Mouse (Mus musculus) spleen, adult 2 months (tissue): Measurements from ENCODE around the gene Ddx4. TPM values are rescaled to one million over a fixed set of nuclear protein-coding genes. Genes with fewer than 3 reads are reported as not detected.

Source experiments
- DNase-seq, 2 experiments: peaks; one replicate each; pipeline versions ENCODE4 v3.0.0 to v3.0.0-alpha.2; 2012 to 2021; ENCODE audit warnings: low spot score in 2 of 2, low read depth in 1 of 2
- H3K27ac ChIP-seq: fragments of 200-500 bp; 2 replicates; pipeline ENCODE4 v1.5.1; 2012; ENCODE audit warnings: low read length, inconsistent platforms; ENCODE audit not compliant: insufficient read depth
- H3K27me3 ChIP-seq: fragments of 200-500 bp; 2 replicates; pipeline ENCODE4 v1.6.1; 2012; ENCODE audit warnings: mild to moderate bottlenecking, moderate library complexity, low read length, inconsistent platforms; ENCODE audit not compliant: control insufficient read depth, insufficient read depth
- H3K36me3 ChIP-seq: fragments of 200-500 bp; 2 replicates; pipeline ENCODE4 v1.6.1; 2012; ENCODE audit warnings: mild to moderate bottlenecking, low read length, inconsistent platforms; ENCODE audit not compliant: control insufficient read depth, insufficient read depth
- H3K4me1 ChIP-seq: fragments of 200-500 bp; 2 replicates; pipeline ENCODE4 v1.6.1; 2011; ENCODE audit warnings: inconsistent platforms; ENCODE audit not compliant: control insufficient read depth, insufficient read depth, insufficient read length
- H3K4me3 ChIP-seq: fragments of 200-500 bp; 2 replicates; pipeline ENCODE4 v1.5.1; 2011; ENCODE audit warnings: mild to moderate bottlenecking, inconsistent platforms; ENCODE audit not compliant: insufficient read depth, insufficient read length; ENCODE audit errors: extremely low read depth
- CTCF ChIP-seq: fragments of 200-500 bp; IDR thresholded peaks from 2 replicates; pipeline ENCODE4 v1.5.1; 2011; ENCODE audit warnings: mild to moderate bottlenecking, inconsistent platforms; ENCODE audit not compliant: insufficient read depth, insufficient read length, insufficient replicate concordance; ENCODE audit errors: extremely low read depth
- POLR2A ChIP-seq: fragments of 200-500 bp; IDR thresholded peaks from 2 replicates; pipeline ENCODE4 v1.6.1; 2011; ENCODE audit warnings: low read depth, low read length, inconsistent platforms
- WGBS: fragments of 180-500 bp; shearing (Covaris S2); methylation state at CpG from one replicate; pipeline ENCODE4 v1.1.7; 2018; 5-methylcytosine and 5-hydroxymethylcytosine counted together
- polyA plus RNA-seq: library from polyadenylated mRNA; depleted of rRNA; stranded (reverse); fragments of >200 nt; gene quantifications from 2 replicates; pipeline ENCODE4 v1.2.3, GENCODE M21; 2012; rRNA removed

Ddx4 gene
- polyA plus RNA-seq: 0.06 TPM in 1 of 2 replicates, not detected in the other

DNA sequence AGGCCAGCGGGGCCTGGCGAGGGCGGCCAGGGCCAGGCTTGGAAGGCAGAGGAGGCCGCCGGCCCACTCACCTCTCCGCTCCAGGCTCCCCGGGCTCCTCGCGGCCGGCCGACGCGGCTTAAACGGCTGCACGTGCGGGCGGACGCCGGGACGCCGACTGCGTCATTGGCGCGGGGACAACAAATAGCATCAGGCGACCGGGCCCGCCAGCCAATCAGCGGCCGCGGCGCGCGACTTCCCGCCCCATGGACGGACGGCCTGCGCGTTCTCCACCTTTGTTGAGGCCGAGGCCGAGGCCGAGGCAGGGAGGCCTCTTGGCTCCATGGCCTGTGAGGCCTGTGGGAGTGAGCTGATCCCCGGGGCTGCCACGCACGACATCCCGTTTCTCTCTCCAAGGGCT lies at the start of gene Ddx4:
TSS of gene Ddx4 (minus strand) at position 271 of the 400 bp plus-strand sequence.
- Histone ChIP-seq H3K4me3 (no peak within 1 kb of the TSS), H3K36me3 (no peaks in the 10 kb centered on the region), H3K27ac (no peak within 1 kb of the TSS), H3K27me3 (no peaks in the 10 kb centered on the region; the same call in 1 of the 2 replicates), H3K4me1 (no peaks in the 10 kb centered on the region)
- WGBS: 96% methylated on average over 45 of the region's 45 CpGs
- TF ChIP-seq CTCF: no peak
- DNase-seq: no peak

DNA sequence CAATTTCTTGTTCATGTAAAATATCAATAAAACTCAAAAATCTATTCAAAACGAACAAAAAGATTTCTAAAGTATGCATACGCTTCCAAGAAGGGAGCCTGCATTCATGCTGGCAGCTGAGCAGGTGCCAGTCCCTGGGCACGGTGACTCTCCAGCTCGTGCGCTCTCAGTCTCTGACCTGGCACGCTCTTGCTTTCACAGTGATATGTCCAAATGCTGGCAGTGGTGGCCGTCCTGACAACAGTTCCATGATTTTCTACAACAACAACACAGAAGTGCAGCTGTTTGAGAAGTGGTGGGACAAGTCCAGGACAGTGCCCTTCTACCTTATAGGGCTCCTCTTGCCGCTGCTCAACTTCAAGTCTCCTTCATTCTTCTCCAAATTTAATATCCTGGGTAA lies 49.0 kb upstream of the Ddx4 start:
- peaks cover 21% of the 10 kb centered on the region for H3K36me3 ChIP-seq
- no peak overlapping the region for H3K4me3 ChIP-seq
- no peak for TF ChIP-seq POLR2A
- TF ChIP-seq CTCF: no peak
- 96% methylated on average over 8 of the region's 8 CpGs for WGBS
- H3K27me3 ChIP-seq: no peaks in the 10 kb centered on the region
- H3K4me1 ChIP-seq: no peaks in the 10 kb centered on the region
- DNase-seq: no peak
- H3K27ac ChIP-seq: no peak overlapping the region

DNA sequence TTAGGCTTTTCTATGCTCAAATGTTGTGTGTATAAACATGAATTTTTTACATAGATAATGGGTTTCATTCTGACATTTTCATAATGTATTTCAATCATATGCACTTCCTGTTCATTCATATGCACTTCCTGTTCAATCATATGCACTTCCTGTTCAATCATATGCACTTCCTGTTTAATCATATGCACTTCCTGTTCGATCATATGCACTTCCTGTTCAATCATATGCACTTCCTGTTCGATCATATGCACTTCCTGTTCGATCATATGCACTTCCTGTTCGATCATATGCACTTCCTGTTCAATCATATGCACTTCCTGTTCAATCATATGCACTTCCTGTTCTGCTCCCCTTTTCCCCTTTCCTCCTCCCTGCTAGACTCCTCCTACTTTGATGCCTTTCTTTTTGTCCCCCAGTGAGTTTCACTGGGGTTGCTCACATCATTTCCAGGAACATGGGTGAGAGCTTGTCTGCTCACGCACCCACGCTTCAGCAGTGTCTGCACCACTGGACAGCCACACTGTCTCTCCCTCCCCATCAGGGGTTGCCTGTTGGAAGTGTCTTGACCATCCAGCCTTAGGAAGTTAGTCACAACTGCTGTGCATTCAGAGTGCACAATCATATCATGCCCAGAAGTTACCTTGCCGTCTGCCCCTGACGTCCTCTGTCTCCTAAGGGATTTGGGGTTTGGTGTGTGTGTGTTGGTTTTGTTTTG lies 43.4 kb upstream of the Ddx4 start:
- Histone ChIP-seq H3K4me1 (no peaks in the 10 kb centered on the region), H3K4me3 (no peak overlapping the region), H3K27ac (no peak overlapping the region), H3K36me3 (peaks cover 14% of the 10 kb centered on the region), H3K27me3 (no peaks in the 10 kb centered on the region)
- TF ChIP-seq CTCF: no peak
- DNase-seq: no peak
- 92% methylated on average over 8 of the region's 8 CpGs for WGBS

DNA sequence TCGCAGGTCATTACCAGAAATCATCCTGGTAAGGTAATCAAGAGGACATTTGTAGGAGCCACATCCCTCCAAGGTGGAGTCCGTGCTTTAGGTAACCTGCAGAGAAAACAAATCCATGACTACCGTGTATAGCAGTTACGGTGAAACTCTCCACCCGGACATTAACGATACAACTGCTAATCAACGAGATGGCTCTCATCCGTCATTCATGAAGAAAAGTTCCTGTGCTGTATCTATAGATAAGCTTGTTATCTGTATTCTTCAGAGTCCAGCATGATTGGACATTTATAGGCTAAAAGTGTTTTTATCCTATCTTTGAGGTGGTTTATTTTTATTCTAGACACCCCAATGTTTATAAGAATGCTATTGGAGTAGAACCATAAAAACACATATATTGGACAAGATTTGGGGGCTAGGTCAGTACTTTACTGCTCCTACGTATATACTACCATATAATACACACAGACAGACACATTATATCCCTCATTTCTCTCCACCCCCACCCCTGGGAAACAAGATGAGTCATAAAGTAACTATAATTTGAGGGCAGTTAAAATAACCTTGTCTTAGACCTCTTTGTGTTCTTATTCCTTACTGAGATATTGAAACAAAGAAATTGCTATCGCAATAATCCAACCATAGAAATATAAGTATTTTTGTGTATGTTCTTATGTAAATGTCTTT lies 40.7 kb upstream of the Ddx4 start:
- Histone ChIP-seq H3K27ac (no peak overlapping the region), H3K4me1 (no peaks in the 10 kb centered on the region), H3K27me3 (no peaks in the 10 kb centered on the region), H3K36me3 (peaks cover 7% of the 10 kb centered on the region), H3K4me3 (no peak overlapping the region)
- 88% methylated on average over 10 of the region's 10 CpGs for WGBS
- DNase-seq: no peak
- TF ChIP-seq POLR2A: no peak
- TF ChIP-seq CTCF: no peak

DNA sequence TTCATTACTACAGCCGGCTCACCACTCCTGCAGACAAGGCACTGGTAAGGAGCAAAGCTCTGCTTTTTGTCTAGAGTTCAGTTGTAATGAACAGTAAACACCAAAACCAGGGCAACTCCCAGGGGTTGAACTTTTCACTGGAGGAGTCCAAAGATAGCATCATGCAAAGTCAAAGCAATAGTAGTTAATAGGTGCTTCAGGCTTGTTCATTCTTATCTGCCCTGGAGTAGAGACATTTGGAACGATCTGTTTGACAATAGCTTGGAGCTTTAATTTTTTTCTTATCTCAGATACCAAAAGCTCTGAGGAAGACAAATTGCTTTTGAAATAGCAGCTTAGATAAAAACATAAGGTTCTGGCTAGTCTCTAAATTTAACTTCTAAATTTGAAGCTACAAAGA lies 33.9 kb upstream of the Ddx4 start:
- TF ChIP-seq CTCF (no peak), POLR2A (no peak)
- H3K27me3 ChIP-seq: no peaks in the 10 kb centered on the region
- no peak overlapping the region for H3K27ac ChIP-seq
- DNase-seq: no peak
- 85% methylated on average over 2 of the region's 2 CpGs for WGBS
- H3K36me3 ChIP-seq: peaks cover 7% of the 10 kb centered on the region
- no peaks in the 10 kb centered on the region for H3K4me1 ChIP-seq
- no peak overlapping the region for H3K4me3 ChIP-seq

DNA sequence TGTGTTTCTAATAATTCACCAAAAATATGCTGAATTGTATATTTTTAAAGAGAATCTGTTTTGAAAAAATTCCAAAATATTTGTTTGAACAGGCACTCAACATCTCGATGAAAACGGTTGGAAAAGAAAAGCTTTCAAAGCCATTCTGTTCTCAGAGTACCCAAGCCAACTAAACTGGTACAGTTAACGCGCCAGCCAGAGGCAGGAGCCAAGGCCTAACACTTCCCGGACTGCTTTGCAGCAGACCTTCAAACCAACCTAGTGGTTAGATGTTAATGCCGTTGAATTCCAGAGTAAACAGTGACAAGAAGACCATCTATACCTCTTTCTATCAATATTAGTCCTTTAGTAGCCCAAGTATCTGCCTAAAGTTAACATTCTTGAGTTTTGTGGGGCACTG lies 31.7 kb upstream of the Ddx4 start:
- Histone ChIP-seq H3K4me1 (no peaks in the 10 kb centered on the region), H3K4me3 (no peak overlapping the region), H3K27me3 (no peaks in the 10 kb centered on the region), H3K36me3 (peaks cover 3% of the 10 kb centered on the region), H3K27ac (no peak overlapping the region)
- DNase-seq: no peak
- no peak for TF ChIP-seq POLR2A
- no peak for TF ChIP-seq CTCF
- 90% methylated on average over 6 of the region's 6 CpGs for WGBS

DNA sequence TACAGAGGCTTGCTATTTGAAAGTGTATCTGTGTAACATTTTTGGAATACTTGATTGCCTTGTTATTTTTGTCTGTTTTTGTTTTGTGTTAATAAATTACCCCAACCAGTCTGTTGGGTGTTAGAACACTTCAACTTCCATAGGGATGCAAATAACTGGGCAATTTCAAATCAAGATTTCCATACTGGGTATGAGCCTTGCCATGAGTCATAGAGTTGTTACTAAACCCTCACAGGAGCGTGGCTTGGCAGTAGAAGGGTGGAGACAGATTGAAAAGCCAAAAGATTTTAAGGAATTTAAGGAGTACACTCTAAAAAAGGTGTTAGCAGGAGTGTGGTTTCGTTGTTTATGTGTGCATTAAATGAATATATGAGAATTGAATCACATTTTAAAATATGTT lies 31.0 kb upstream of the Ddx4 start:
- WGBS: 90% methylated on average over 2 of the region's 2 CpGs
- Histone ChIP-seq H3K4me1 (no peaks in the 10 kb centered on the region), H3K4me3 (no peak overlapping the region), H3K27ac (no peak overlapping the region), H3K36me3 (peaks cover 3% of the 10 kb centered on the region), H3K27me3 (no peaks in the 10 kb centered on the region)
- no peak for DNase-seq
- TF ChIP-seq POLR2A (no peak), CTCF (no peak)
